Mouse (Mus musculus): ENCODE results near the gene Bcat1. TPM values are rescaled to one million over a fixed set of nuclear protein-coding genes. Genes with fewer than 3 reads are reported as not detected.
A peak's percentile ranks its signal among the peaks of the same experiment; 100 is the strongest.

Bcat1 gene
- polyA plus RNA-seq, 1 experiment from 2014 or later: 14.9 TPM

- Histone ChIP-seq H3K27me3 (ENCODE audit: insufficient read depth, low read length) (no peaks in the 10 kb centered on the region), H3K4me3 (ENCODE audit: low read depth, low read length) (no peak overlapping the region), H3K9me3 (ENCODE audit: low read depth, low read length) (no peaks in the 10 kb centered on the region), H3K9ac (no peak overlapping the region), H3K4me1 (ENCODE audit: insufficient read depth) (0 out of 2 replicates have a peak, but pooled peaks cover 5% of the 10 kb centered on the region), H3K36me3 (ENCODE audit: insufficient read depth) (no peaks in the 10 kb centered on the region), H3K4me2 (no peak overlapping the region), H3K27ac (ENCODE audit: low read depth) (no peak overlapping the region)
- ATAC-seq (ENCODE audit: insufficient read depth): no peak
- TF ChIP-seq CTCF (IDR thresholded peaks at IDR 0.05; ENCODE audit: low read depth): no peak
- 31% methylated on average over 18 of the region's 18 CpGs for WGBS
- DNase-seq: no peak
Observed at GRCm38 (mm10) chr6:145120787-145121589, 45.0 kb upstream of the Bcat1 start.

GRCm38 (mm10) chr6:145120086-145120485 lies 44.1 kb upstream of the Bcat1 start:
- no peak for DNase-seq
- Histone ChIP-seq H3K36me3 (ENCODE audit: insufficient read depth) (no peaks in the 10 kb centered on the region), H3K9ac (no peak overlapping the region), H3K27me3 (ENCODE audit: insufficient read depth, low read length) (no peaks in the 10 kb centered on the region), H3K4me1 (ENCODE audit: insufficient read depth) (0 out of 2 replicates have a peak, but pooled peaks cover 6% of the 10 kb centered on the region), H3K27ac (ENCODE audit: low read depth) (no peak overlapping the region), H3K4me2 (no peak overlapping the region), H3K9me3 (ENCODE audit: low read depth, low read length) (no peaks in the 10 kb centered on the region), H3K4me3 (ENCODE audit: low read depth, low read length) (no peak overlapping the region)
- WGBS: 72% methylated on average over 2 of the region's 2 CpGs
- ATAC-seq (ENCODE audit: insufficient read depth): no peak
- TF ChIP-seq CTCF (IDR thresholded peaks at IDR 0.05; ENCODE audit: low read depth): no peak

GRCm38 (mm10) chr6:145116098-145116672 lies 40.2 kb upstream of the Bcat1 start:
- no peak for TF ChIP-seq CTCF (IDR thresholded peaks at IDR 0.05; ENCODE audit: low read depth)
- 10% methylated on average over 4 of the region's 4 CpGs for WGBS
- H3K9me3 ChIP-seq (ENCODE audit: low read depth, low read length): no peaks in the 10 kb centered on the region
- 0 out of 2 replicates have a peak, but pooled peaks cover 6% of the 10 kb centered on the region for H3K4me1 ChIP-seq (ENCODE audit: insufficient read depth)
- H3K27me3 ChIP-seq (ENCODE audit: insufficient read depth, low read length): no peaks in the 10 kb centered on the region
- no peak for DNase-seq
- no peak overlapping the region for H3K9ac ChIP-seq
- no peaks in the 10 kb centered on the region for H3K36me3 ChIP-seq (ENCODE audit: insufficient read depth)
- 0 out of 2 replicates have a peak overlapping the region, but pooled peaks have one; percentile 18 for H3K4me2 ChIP-seq
- H3K27ac ChIP-seq (ENCODE audit: low read depth): peak overlapping the region; percentile 30; the same call in 1 of the 2 replicates
- peak; percentile 70 for ATAC-seq (ENCODE audit: insufficient read depth)
- H3K4me3 ChIP-seq (ENCODE audit: low read depth, low read length): no peak overlapping the region

GRCm38 (mm10) chr6:145115476-145116097 lies 39.6 kb upstream of the Bcat1 start, which contains the start of gene Lrmp:
Gene Lrmp, plus strand, starts transcription at chr6:145115653.
- no peak within 1 kb of the TSS for H3K9ac ChIP-seq
- H3K27ac ChIP-seq (ENCODE audit: low read depth): peak within 1 kb of the TSS; percentile 30; the same call in 1 of the 2 replicates

GRCm38 (mm10) chr6:145114561-145114960 lies 38.6 kb upstream of the Bcat1 start:
- Histone ChIP-seq H3K27me3 (ENCODE audit: insufficient read depth, low read length) (no peaks in the 10 kb centered on the region), H3K36me3 (ENCODE audit: insufficient read depth) (no peaks in the 10 kb centered on the region), H3K4me2 (no peak overlapping the region), H3K9me3 (ENCODE audit: low read depth, low read length) (no peaks in the 10 kb centered on the region), H3K4me1 (ENCODE audit: insufficient read depth) (0 out of 2 replicates have a peak, but pooled peaks cover 6% of the 10 kb centered on the region), H3K4me3 (ENCODE audit: low read depth, low read length) (no peak overlapping the region), H3K27ac (ENCODE audit: low read depth) (no peak overlapping the region), H3K9ac (no peak overlapping the region)
- ATAC-seq (ENCODE audit: insufficient read depth) (no peak), DNase-seq (no peak)
- WGBS: 66% methylated on average over 2 of the region's 2 CpGs
- TF ChIP-seq CTCF (IDR thresholded peaks at IDR 0.05; ENCODE audit: low read depth): no peak

More at GRCm38 (mm10) chr6:145115476-145116097, 39.6 kb upstream of the Bcat1 start, which contains the start of gene Lrmp:
- ATAC-seq (ENCODE audit: insufficient read depth) (no peak), DNase-seq (no peak)
- no peaks in the 10 kb centered on the region for H3K36me3 ChIP-seq (ENCODE audit: insufficient read depth)
- WGBS: 63% methylated on average over 6 of the region's 6 CpGs
- H3K4me2 ChIP-seq: 0 out of 2 replicates have a peak within 1 kb of the TSS, but pooled peaks have one; percentile 18
- H3K4me1 ChIP-seq (ENCODE audit: insufficient read depth): 0 out of 2 replicates have a peak, but pooled peaks cover 6% of the 10 kb centered on the region
- no peak within 1 kb of the TSS for H3K4me3 ChIP-seq (ENCODE audit: low read depth, low read length)
- TF ChIP-seq CTCF (IDR thresholded peaks at IDR 0.05; ENCODE audit: low read depth): no peak
- no peaks in the 10 kb centered on the region for H3K9me3 ChIP-seq (ENCODE audit: low read depth, low read length)
- H3K27me3 ChIP-seq (ENCODE audit: insufficient read depth, low read length): no peaks in the 10 kb centered on the region

GRCm38 (mm10) chr6:145112865-145113264 lies 36.9 kb upstream of the Bcat1 start:
- no peak for TF ChIP-seq CTCF (IDR thresholded peaks at IDR 0.05; ENCODE audit: low read depth)
- Histone ChIP-seq H3K27me3 (ENCODE audit: insufficient read depth, low read length) (no peaks in the 10 kb centered on the region), H3K4me2 (no peak overlapping the region), H3K4me3 (ENCODE audit: low read depth, low read length) (no peak overlapping the region), H3K27ac (ENCODE audit: low read depth) (no peak overlapping the region), H3K9ac (no peak overlapping the region), H3K36me3 (ENCODE audit: insufficient read depth) (no peaks in the 10 kb centered on the region), H3K9me3 (ENCODE audit: low read depth, low read length) (no peaks in the 10 kb centered on the region), H3K4me1 (ENCODE audit: insufficient read depth) (0 out of 2 replicates have a peak, but pooled peaks cover 6% of the 10 kb centered on the region)
- DNase-seq: no peak
- WGBS: 49% methylated on average over 6 of the region's 6 CpGs
- ATAC-seq (ENCODE audit: insufficient read depth): no peak
